Mouse (Mus musculus) MEL (cell line): ENCODE results near the gene Olfr1370. TPM values are rescaled to one million over a fixed set of nuclear protein-coding genes. Genes with fewer than 3 reads are reported as not detected.
A peak's percentile ranks its signal among the peaks of the same experiment; 100 is the strongest.

Source experiments
- DNase-seq: peaks from one replicate; pipeline ENCODE4 v3.0.0; 2011; ENCODE audit warnings: low read depth, low spot score
- H3K27ac ChIP-seq: 2 replicates; pipeline ENCODE4 v1.5.1; 2012; ENCODE audit warnings: low read depth, mild to moderate bottlenecking, control low read depth, low read length, moderate library complexity; ENCODE audit not compliant: control insufficient read depth
- H3K27me3 ChIP-seq, 2 experiments: fragments of 150-350 bp in 1 of 2; sonication (generic) in 1 of 2; 2 replicates each; pipeline ENCODE4 v1.6.1; 2012; ENCODE audit warnings: low read length in 2 of 2, mild to moderate bottlenecking in 2 of 2, improper control_type of control experiment in 1 of 2, moderate library complexity in 1 of 2; ENCODE audit not compliant: insufficient read depth in 2 of 2, control insufficient read depth in 1 of 2
- H3K36me3 ChIP-seq, 2 experiments: 2 replicates each; pipeline ENCODE4 v1.6.1; 2012 to 2014; ENCODE audit warnings: low read length in 2 of 2, improper control_type of control experiment in 1 of 2, inconsistent platforms in 1 of 2, mild to moderate bottlenecking in 1 of 2; ENCODE audit not compliant: insufficient read depth in 2 of 2, control insufficient read depth in 1 of 2
- H3K4me1 ChIP-seq, 2 experiments: fragments of 150-350 bp in 1 of 2; sonication (generic) in 1 of 2; 2 replicates each; pipeline ENCODE4 v1.6.1; 2012; ENCODE audit warnings: low read length in 2 of 2, improper control_type of control experiment in 1 of 2, mild to moderate bottlenecking in 1 of 2; ENCODE audit not compliant: insufficient read depth in 2 of 2, control insufficient read depth in 1 of 2
- H3K4me3 ChIP-seq, 2 experiments: fragments of 150-350 bp in 1 of 2; sonication (generic) in 1 of 2; 2 replicates each; pipeline ENCODE4 v1.5.1; 2012; ENCODE audit warnings: low read depth in 2 of 2, low read length in 2 of 2, mild to moderate bottlenecking in 2 of 2, moderate library complexity in 2 of 2, control low read depth in 1 of 2, improper control_type of control experiment in 1 of 2; ENCODE audit not compliant: control insufficient read depth in 1 of 2, insufficient read depth in 1 of 2
- H3K79me2 ChIP-seq: 2 replicates; pipeline ENCODE4 v1.6.1; 2012; ENCODE audit warnings: mild to moderate bottlenecking, low read length, moderate library complexity; ENCODE audit not compliant: control insufficient read depth, poor library complexity, insufficient read depth
- H3K9ac ChIP-seq: 2 replicates; pipeline ENCODE4 v1.6.1; 2012; ENCODE audit warnings: low read depth, mild to moderate bottlenecking, control low read depth, low read length, moderate library complexity; ENCODE audit not compliant: control insufficient read depth, poor library complexity, severe bottlenecking
- H3K9me3 ChIP-seq: fragments of 150-350 bp; sonication (generic); replicated peaks from 2 replicates; pipeline ENCODE4 v1.6.1; 2012; ENCODE audit warnings: mild to moderate bottlenecking, low read length, improper control_type of control experiment, moderate library complexity; ENCODE audit not compliant: insufficient read depth
- CHD1 ChIP-seq: IDR thresholded peaks from 2 replicates; pipeline ENCODE4 v1.6.1; 2012; ENCODE audit warnings: low read depth, mild to moderate bottlenecking, inconsistent platforms, low read length, improper control_type of control experiment
- CHD2 ChIP-seq: IDR thresholded peaks from 2 replicates; pipeline ENCODE4 v1.6.1; 2011; ENCODE audit warnings: low read length, improper control_type of control experiment
- CTCF ChIP-seq, 3 experiments: IDR thresholded peaks in 2 of 3; conservative IDR thresholded peaks in 1 of 3; 2 replicates each; pipeline ENCODE4 v1.5.1; 2011 to 2012; ENCODE audit warnings: low read length in 3 of 3, low read depth in 2 of 3, mild to moderate bottlenecking in 2 of 3, improper control_type of control experiment in 1 of 3, inconsistent platforms in 1 of 3, mixed read lengths in 1 of 3, moderate library complexity in 1 of 3; ENCODE audit not compliant: control insufficient read depth in 1 of 3, insufficient read depth in 1 of 3, poor library complexity in 1 of 3, severe bottlenecking in 1 of 3
- E2F4 ChIP-seq: IDR thresholded peaks from 2 replicates; pipeline ENCODE4 v1.6.1; 2011; ENCODE audit warnings: low read depth, low read length, improper control_type of control experiment, borderline replicate concordance
- ELF1 ChIP-seq: IDR thresholded peaks from 2 replicates; pipeline ENCODE4 v1.6.1; 2014; ENCODE audit warnings: low read depth, mild to moderate bottlenecking, inconsistent platforms, low read length, improper control_type of control experiment, moderate library complexity
- GATA1 ChIP-seq: IDR thresholded peaks from 2 replicates; pipeline ENCODE4 v1.6.1; 2011; ENCODE audit warnings: low read depth, low read length, improper control_type of control experiment
- HCFC1 ChIP-seq: IDR thresholded peaks from 2 replicates; pipeline ENCODE4 v1.6.1; 2012; ENCODE audit warnings: low read depth, mild to moderate bottlenecking, inconsistent platforms, low read length, improper control_type of control experiment, moderate library complexity
- JUND ChIP-seq: IDR thresholded peaks from 2 replicates; pipeline ENCODE4 v1.6.1; 2011; ENCODE audit warnings: low read depth, mild to moderate bottlenecking, improper control_type of control experiment, low read length
- MAFK ChIP-seq: IDR thresholded peaks from 2 replicates; pipeline ENCODE4 v1.6.1; 2011; ENCODE audit warnings: low read depth, mild to moderate bottlenecking, low read length, improper control_type of control experiment, borderline replicate concordance
- MAX ChIP-seq: IDR thresholded peaks from 2 replicates; pipeline ENCODE4 v1.6.1; 2011; ENCODE audit warnings: low read length, improper control_type of control experiment
- MAZ ChIP-seq: IDR thresholded peaks from 2 replicates; pipeline ENCODE4 v1.6.1; 2012; ENCODE audit warnings: low read depth, mild to moderate bottlenecking, inconsistent platforms, low read length, improper control_type of control experiment
- MXI1 ChIP-seq: IDR thresholded peaks from 2 replicates; pipeline ENCODE4 v1.6.1; 2011; ENCODE audit warnings: mild to moderate bottlenecking, low read depth, low read length, improper control_type of control experiment
- POLR2A ChIP-seq, 2 experiments: IDR thresholded peaks; 2 replicates each; pipeline ENCODE4 v1.6.1; 2011 to 2012; ENCODE audit warnings: low read length in 2 of 2, mild to moderate bottlenecking in 2 of 2, control low read depth in 1 of 2, improper control_type of control experiment in 1 of 2, low read depth in 1 of 2, moderate library complexity in 1 of 2; ENCODE audit not compliant: control insufficient read depth in 1 of 2, insufficient read depth in 1 of 2, poor library complexity in 1 of 2
- POLR2AphosphoS2 ChIP-seq: IDR thresholded peaks from 2 replicates; pipeline ENCODE4 v1.6.1; 2011; ENCODE audit warnings: low read length, improper control_type of control experiment
- RAD21 ChIP-seq: IDR thresholded peaks from 2 replicates; pipeline ENCODE4 v1.6.1; 2011; ENCODE audit warnings: mild to moderate bottlenecking, low read depth, low read length, improper control_type of control experiment
- SIN3A ChIP-seq: IDR thresholded peaks from 2 replicates; pipeline ENCODE4 v1.6.1; 2012; ENCODE audit warnings: low read length, improper control_type of control experiment, inconsistent platforms
- SMC3 ChIP-seq: IDR thresholded peaks from 2 replicates; pipeline ENCODE4 v1.6.1; 2011; ENCODE audit warnings: low read depth, low read length, improper control_type of control experiment
- TAL1 ChIP-seq: IDR thresholded peaks from 2 replicates; pipeline ENCODE4 v1.6.1; 2012; ENCODE audit warnings: mild to moderate bottlenecking, inconsistent platforms, low read length, moderate library complexity, mixed read lengths
- TCF12 ChIP-seq: IDR thresholded peaks from 2 replicates; pipeline ENCODE4 v1.6.1; 2014; ENCODE audit warnings: low read depth, mild to moderate bottlenecking, inconsistent platforms, low read length, improper control_type of control experiment, moderate library complexity
- UBTF ChIP-seq: IDR thresholded peaks from 2 replicates; pipeline ENCODE4 v1.6.1; 2012; ENCODE audit warnings: low read depth, mild to moderate bottlenecking, inconsistent platforms, low read length, improper control_type of control experiment, moderate library complexity, borderline replicate concordance; ENCODE audit not compliant: insufficient read depth
- USF1 ChIP-seq: IDR thresholded peaks from 2 replicates; pipeline ENCODE4 v1.6.1; 2014; ENCODE audit warnings: low read depth, mild to moderate bottlenecking, inconsistent platforms, low read length, improper control_type of control experiment, moderate library complexity
- USF2 ChIP-seq, 2 experiments: IDR thresholded peaks; 2 replicates each; pipeline ENCODE4 v1.6.1; 2011 to 2012; ENCODE audit warnings: improper control_type of control experiment in 2 of 2, low read length in 2 of 2, borderline replicate concordance in 1 of 2, inconsistent platforms in 1 of 2, low read depth in 1 of 2, mild to moderate bottlenecking in 1 of 2; ENCODE audit not compliant: insufficient read depth in 1 of 2
- ZNF384 ChIP-seq: IDR thresholded peaks from 2 replicates; pipeline ENCODE4 v1.6.1; 2012; ENCODE audit warnings: low read depth, mild to moderate bottlenecking, inconsistent platforms, low read length, improper control_type of control experiment
- polyA plus RNA-seq, 2 experiments: library from polyadenylated mRNA; stranded (reverse) in 1 of 2; unstranded in 1 of 2; fragments of >175 nt in 1 of 2; fragments of >200 nt in 1 of 2; gene quantifications; 2 replicates each; pipeline versions ENCODE4 v1.2.1 to v1.2.4; 2012; ENCODE audit warnings: low replicate concordance in 2 of 2, low read depth in 1 of 2; ENCODE audit not compliant: insufficient read length in 2 of 2, insufficient read depth in 1 of 2, missing spikeins in 1 of 2
- total RNA-seq: library from RNA; depleted of rRNA; stranded (reverse); fragments of 300-350 nt; gene quantifications from 2 replicates; pipeline ENCODE4 v1.2.3, GENCODE M21; 2012

The Olfr1370 gene
- total and polyA plus RNA-seq, 3 experiments = not detected

DNA sequence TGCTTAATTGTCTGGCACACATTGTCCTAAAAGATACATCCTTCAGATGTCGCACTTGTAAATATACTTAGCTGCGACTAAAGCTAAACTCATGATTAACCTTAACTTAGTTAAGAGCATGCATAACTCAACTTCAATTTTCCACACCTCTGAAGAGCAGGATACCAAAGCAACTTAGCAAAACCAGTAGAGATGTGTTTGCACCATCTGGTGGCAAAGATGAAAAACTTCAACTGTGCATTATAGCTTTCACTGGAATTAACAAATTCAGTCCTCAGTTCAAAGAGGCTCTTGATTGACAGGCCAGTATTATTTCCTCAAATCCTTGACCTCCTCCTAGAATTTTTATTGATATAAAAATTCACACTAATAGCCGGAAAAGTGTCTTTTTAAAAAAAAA is 39.7 kb downstream of the Olfr1370 start:
- Histone ChIP-seq H3K4me1 (no peaks in the 10 kb centered on the region), H3K9me3 (no peaks in the 10 kb centered on the region), H3K27me3 (no peaks in the 10 kb centered on the region)
- TF ChIP-seq USF1 = no peak
- TF ChIP-seq ZNF384 = no peak
- no peak for TF ChIP-seq USF2 (IDR thresholded peaks at IDR 0.05; ENCODE audit: borderline replicate concordance in 1 of 2, insufficient read depth in 1 of 2, low read depth in 1 of 2, low read length in 2 of 2)
- peak; percentile 16 for TF ChIP-seq RAD21
- TF ChIP-seq CTCF (IDR thresholded peaks at IDR 0.05 in 2 of 3, conservative IDR thresholded peaks at IDR 0.05 in 1 of 3; ENCODE audit: control insufficient read depth in 1 of 3, insufficient read depth in 1 of 3, low read depth in 2 of 3, low read length in 3 of 3, poor library complexity in 1 of 3, severe bottlenecking in 1 of 3) = peak in 1 of 3 experiments; percentile 35; a peak in 2 of 6 replicates
- no peak for TF ChIP-seq MAZ
- no peak for TF ChIP-seq GATA1
- peak; percentile 40 for TF ChIP-seq SMC3
- no peak for TF ChIP-seq HCFC1
- no peak for TF ChIP-seq JUND
- TF ChIP-seq TCF12 = no peak
- no peak for TF ChIP-seq ELF1
- TF ChIP-seq MAFK = no peak
- TF ChIP-seq, all 39 proteins: peak for 3
- H3K79me2 ChIP-seq = no peaks in the 10 kb centered on the region
- no peak overlapping the region for H3K27ac ChIP-seq
- peak; percentile 2 for DNase-seq
- H3K4me3 ChIP-seq = no peak overlapping the region
- no peak overlapping the region for H3K9ac ChIP-seq
- H3K36me3 ChIP-seq = no peaks in the 10 kb centered on the region

- H3K9me3 ChIP-seq = no peaks in the 10 kb centered on the region
- H3K4me3 ChIP-seq = no peak overlapping the region
- no peak overlapping the region for H3K27ac ChIP-seq
- H3K27me3 ChIP-seq = no peaks in the 10 kb centered on the region
- TF ChIP-seq MAZ (no peak), MXI1 (no peak)
- TF ChIP-seq, all 39 proteins: peak for 0
- H3K79me2 ChIP-seq = no peaks in the 10 kb centered on the region
- no peak overlapping the region for H3K9ac ChIP-seq
- H3K4me1 ChIP-seq = no peaks in the 10 kb centered on the region
- no peak for DNase-seq
- H3K36me3 ChIP-seq = no peaks in the 10 kb centered on the region
These were observed 41.6 kb downstream of the Olfr1370 start for GRCm38 (mm10) chr13:21033176-21033575.

- DNase-seq = no peak
- TF ChIP-seq GATA1 = no peak
- TF ChIP-seq POLR2AphosphoS2 = no peak
- TF ChIP-seq CHD2 = no peak
- no peak for TF ChIP-seq SIN3A
- TF ChIP-seq E2F4 = no peak
- TF ChIP-seq MAZ = no peak
- TF ChIP-seq MAX = no peak
- TF ChIP-seq POLR2A (IDR thresholded peaks at IDR 0.05; ENCODE audit: control insufficient read depth in 1 of 2, insufficient read depth in 1 of 2, low read depth in 1 of 2, low read length in 2 of 2, poor library complexity in 1 of 2) = no peak
- no peak for TF ChIP-seq CHD1
- no peak for TF ChIP-seq UBTF
- no peak for TF ChIP-seq TAL1
- TF ChIP-seq SMC3 = no peak
- TF ChIP-seq, all 39 proteins: peak for 0
- H3K9ac ChIP-seq = no peak overlapping the region
These were observed 49.9 kb downstream of the Olfr1370 start for GRCm38 (mm10) chr13:21024831-21025230.

More at GRCm38 (mm10) chr13:21024831-21025230, 49.9 kb downstream of the Olfr1370 start:
- Histone ChIP-seq H3K4me3 (no peak overlapping the region), H3K36me3 (no peaks in the 10 kb centered on the region), H3K4me1 (no peaks in the 10 kb centered on the region), H3K27me3 (no peaks in the 10 kb centered on the region; a peak in 1 of 4 replicates), H3K9me3 (no peaks in the 10 kb centered on the region), H3K79me2 (no peaks in the 10 kb centered on the region), H3K27ac (no peak overlapping the region)
